Mouse (Mus musculus) bone marrow macrophage, adult 2 months (primary cell): ENCODE data around the gene Traf1. TPM values are rescaled to one million over a fixed set of nuclear protein-coding genes. Genes with fewer than 3 reads are reported as not detected.

ENCODE experiments used
- H3K27ac ChIP-seq: 2 replicates; pipeline ENCODE4 v1.5.1; 2012; ENCODE audit warnings: low read depth, low read length; ENCODE audit not compliant: insufficient read depth
- H3K4me1 ChIP-seq: 2 replicates; pipeline ENCODE4 v1.6.1; 2012; ENCODE audit warnings: low read length; ENCODE audit not compliant: control insufficient read depth, insufficient read depth
- H3K4me3 ChIP-seq: 2 replicates; pipeline ENCODE4 v1.5.1; 2012; ENCODE audit warnings: mild to moderate bottlenecking, low read length, moderate library complexity; ENCODE audit not compliant: insufficient read depth
- CTCF ChIP-seq: IDR thresholded peaks from 2 replicates; pipeline ENCODE4 v1.5.1; 2012; ENCODE audit warnings: low read depth, mild to moderate bottlenecking, low read length, moderate library complexity
- POLR2A ChIP-seq: IDR thresholded peaks from 2 replicates; pipeline ENCODE4 v1.6.1; 2012; ENCODE audit warnings: mild to moderate bottlenecking, low read depth, low read length, borderline replicate concordance
- polyA plus RNA-seq: library from polyadenylated mRNA; stranded (reverse); fragments of >200 nt; gene quantifications from 2 replicates; pipeline ENCODE4 v1.2.4, GENCODE M21; 2012; ENCODE audit not compliant: missing spikeins, insufficient read depth, insufficient read length

The Traf1 gene
- polyA plus RNA-seq, 1 experiment: 28.0 TPM

- Histone ChIP-seq H3K4me3 (no peak overlapping the region), H3K4me1 (peaks cover 26% of the 10 kb centered on the region), H3K27ac (no peak overlapping the region)
- no peak for TF ChIP-seq POLR2A
- no peak for TF ChIP-seq CTCF
Measured at GRCm38 (mm10) chr2:34982096-34982724, 20.6 kb upstream of the Traf1 start.

- H3K27ac ChIP-seq: no peak overlapping the region
- peaks cover 35% of the 10 kb centered on the region for H3K4me1 ChIP-seq
- TF ChIP-seq CTCF: no peak
- no peak for TF ChIP-seq POLR2A
- no peak overlapping the region for H3K4me3 ChIP-seq
Measured at GRCm38 (mm10) chr2:34979459-34980011, 18.0 kb upstream of the Traf1 start.

- TF ChIP-seq CTCF: no peak
- no peak for TF ChIP-seq POLR2A
- H3K4me1 ChIP-seq: peaks cover 35% of the 10 kb centered on the region
- no peak overlapping the region for H3K27ac ChIP-seq
- H3K4me3 ChIP-seq: no peak overlapping the region
Measured at GRCm38 (mm10) chr2:34978226-34978625, 16.7 kb upstream of the Traf1 start.

GRCm38 (mm10) chr2:34976945-34977658 lies 15.5 kb upstream of the Traf1 start:
- TF ChIP-seq POLR2A: no peak
- no peak for TF ChIP-seq CTCF
- peak overlapping the region; percentile 82 for H3K27ac ChIP-seq
- peaks cover 35% of the 10 kb centered on the region for H3K4me1 ChIP-seq
- H3K4me3 ChIP-seq: 0 out of 2 replicates have a peak overlapping the region, but pooled peaks have one; percentile 5

GRCm38 (mm10) chr2:34976447-34976846 lies 14.9 kb upstream of the Traf1 start:
- peak overlapping the region; percentile 82 for H3K27ac ChIP-seq
- H3K4me1 ChIP-seq: peaks cover 35% of the 10 kb centered on the region
- H3K4me3 ChIP-seq: no peak overlapping the region; the same call in 1 of the 2 replicates
- TF ChIP-seq CTCF: no peak
- no peak for TF ChIP-seq POLR2A

- TF ChIP-seq POLR2A (no peak), CTCF (no peak)
- Histone ChIP-seq H3K27ac (no peak overlapping the region), H3K4me3 (no peak overlapping the region), H3K4me1 (peaks cover 18% of the 10 kb centered on the region)
Measured at GRCm38 (mm10) chr2:34973087-34973486, 11.5 kb upstream of the Traf1 start.

- H3K4me1 ChIP-seq: peaks cover 3% of the 10 kb centered on the region
- H3K4me3 ChIP-seq: no peak overlapping the region
- TF ChIP-seq POLR2A (no peak), CTCF (no peak)
- H3K27ac ChIP-seq: no peak overlapping the region
Measured at GRCm38 (mm10) chr2:34971080-34971888, 9.7 kb upstream of the Traf1 start.

GRCm38 (mm10) chr2:34970092-34970750 lies 8.6 kb upstream of the Traf1 start:
- Histone ChIP-seq H3K4me1 (peaks cover 8% of the 10 kb centered on the region), H3K27ac (no peak overlapping the region), H3K4me3 (no peak overlapping the region)
- TF ChIP-seq POLR2A: no peak
- peak; percentile 99 for TF ChIP-seq CTCF

- no peak overlapping the region for H3K4me3 ChIP-seq
- TF ChIP-seq CTCF: no peak
- no peak for TF ChIP-seq POLR2A
- no peak overlapping the region for H3K27ac ChIP-seq
- peaks cover 16% of the 10 kb centered on the region for H3K4me1 ChIP-seq
Measured at GRCm38 (mm10) chr2:34969166-34969565, 7.6 kb upstream of the Traf1 start.
